Mouse (Mus musculus) adrenal gland (tissue): ENCODE measurements at regions not wholly inside any gene's neighbourhood (a gene's known extent, or its start where the extent isn't known, plus 50 kb on each side); places are given as distances from the start of the nearest gene placed in this dataset.
"Not testable (repeated sequence)": the region's sequence is repeated elsewhere in the genome, so short reads cannot be mapped to it uniquely, and the experiment has no call there.

ENCODE experiments used
- intact Hi-C: fragments of 180-260 bp; cut with DNase I; formaldehyde crosslinking; loops from one replicate; pipeline ENCODE4 v1.15.1; 2025

GRCm38 (mm10) chr5:149815879-149816278 is 137.8 kb downstream of the B3glct start:
- intact Hi-C loops = loop anchor here (5.0 kb wide), 1 partner anchor 36 kb away; no protein-coding TSS in a partner anchor

GRCm38 (mm10) chr5:149818812-149819211 is 140.8 kb downstream of the B3glct start:
- intact Hi-C loops = loop anchor here (5.0 kb wide), 1 partner anchor 33 kb away; no protein-coding TSS in a partner anchor

GRCm38 (mm10) chr5:149823821-149824220 is 145.8 kb downstream of the B3glct start:
- intact Hi-C loops = no loop called here

GRCm38 (mm10) chr5:149827599-149827998 is 149.6 kb downstream of the B3glct start:
- intact Hi-C loops = no loop called here

GRCm38 (mm10) chr5:149831122-149831861 is 153.3 kb downstream of the B3glct start:
- intact Hi-C loops = no loop called here

GRCm38 (mm10) chr5:149837379-149837778 is 159.3 kb downstream of the B3glct start:
- intact Hi-C loops = no loop called here

- intact Hi-C loops = no loop called here
Measured at GRCm38 (mm10) chr5:149842491-149842890, 164.5 kb downstream of the B3glct start.

GRCm38 (mm10) chr5:149843310-149843709 is 165.3 kb downstream of the B3glct start:
- intact Hi-C loops = no loop called here

GRCm38 (mm10) chr5:149845256-149845655 is 167.2 kb downstream of the B3glct start:
- intact Hi-C loops = no loop called here

GRCm38 (mm10) chr5:149848465-149848864 is 170.0 kb upstream of the Rxfp2 start:
- intact Hi-C loops = no loop called here

- intact Hi-C loops = loop anchor here (2.0 to 10.0 kb wide), 3 partner anchors 34 to 136 kb away; no protein-coding TSS in a partner anchor
Measured at GRCm38 (mm10) chr5:149851011-149851410, 167.5 kb upstream of the Rxfp2 start.

GRCm38 (mm10) chr5:149852516-149852915 is 166.0 kb upstream of the Rxfp2 start:
- intact Hi-C loops = loop anchor here (5.0 to 10.0 kb wide), 2 partner anchors 35 to 108 kb away; no protein-coding TSS in a partner anchor

GRCm38 (mm10) chr5:149856101-149856500 is 162.4 kb upstream of the Rxfp2 start:
- intact Hi-C loops = loop anchor here (10.0 kb wide), 1 partner anchor 111 kb away; no protein-coding TSS in a partner anchor

GRCm38 (mm10) chr5:149857019-149857418 is 161.5 kb upstream of the Rxfp2 start:
- intact Hi-C loops = loop anchor here (10.0 kb wide), 1 partner anchor 112 kb away; no protein-coding TSS in a partner anchor

- intact Hi-C loops = loop anchor here (2.0 kb wide), 2 partner anchors 121 to 159 kb away; no protein-coding TSS in a partner anchor
Measured at GRCm38 (mm10) chr5:149861489-149861962, 156.9 kb upstream of the Rxfp2 start.

- intact Hi-C loops = no loop called here
Measured at GRCm38 (mm10) chr5:149867926-149868325, 150.5 kb upstream of the Rxfp2 start.

- intact Hi-C loops = no loop called here
Measured at GRCm38 (mm10) chr5:149869441-149869840, 149.0 kb upstream of the Rxfp2 start.

- intact Hi-C loops = no loop called here
Measured at GRCm38 (mm10) chr5:149870596-149870995, 147.9 kb upstream of the Rxfp2 start.

- intact Hi-C loops = no loop called here
Measured at GRCm38 (mm10) chr5:149871521-149871920, 147.0 kb upstream of the Rxfp2 start.

- intact Hi-C loops = no loop called here
Measured at GRCm38 (mm10) chr5:149873482-149874002, 144.9 kb upstream of the Rxfp2 start.

GRCm38 (mm10) chr5:149874342-149874741 is 144.1 kb upstream of the Rxfp2 start:
- intact Hi-C loops = no loop called here

GRCm38 (mm10) chr5:149892453-149892852 is 126.0 kb upstream of the Rxfp2 start:
- intact Hi-C loops = not testable (repeated sequence)
